Mouse (Mus musculus) Patski (cell line): ENCODE measurements around the gene Cd5. TPM values are rescaled to one million over a fixed set of nuclear protein-coding genes. Genes with fewer than 3 reads are reported as not detected.

Experiments
- ATAC-seq: fragments of 100-300 bp; one replicate; pipeline ENCODE4 v1.8.0; 2021
- CTCF ChIA-PET: fragments of 350-600 bp; sonication (Branson Sonifier 250); formaldehyde crosslinking; loops from one replicate; lab custom pipeline; 2022; ENCODE audit warnings: inconsistent platforms; lab: Charles Lee
- POLR2A ChIA-PET: fragments of 350-600 bp; sonication (Branson Sonifier 250); formaldehyde crosslinking; loops from one replicate; lab custom pipeline; 2022; ENCODE audit warnings: antibody characterized with exemption, inconsistent platforms; lab: Charles Lee
- DNase-seq: peaks from one replicate; pipeline ENCODE4 v3.0.0-alpha.2; 2011; ENCODE audit warnings: low read depth, low spot score
- H3K27me3 ChIP-seq: fragments of 371-371 bp; one replicate; pipeline ENCODE4 v1.5.1; 2021
- CTCF ChIP-seq: fragments of 100-300 bp; IDR thresholded peaks from one replicate; pipeline ENCODE4 v1.5.1; 2021
- in situ Hi-C: fragments of 300-500 bp; cut with MboI; formaldehyde crosslinking; loops from 3 replicates; pipeline ENCODE4 v1.11.1; 2018; ENCODE audit warnings: low pct_unique_long_range_greater_than_20kb, mixed read lengths
- polyA plus RNA-seq: library from polyadenylated mRNA; unstranded; gene quantifications from one replicate; pipeline ENCODE4 v1.2.3, GENCODE M21; 2021

Gene Cd5
- polyA plus RNA-seq, 1 experiment from 2014 or later: not detected

- DNase-seq (no peak), ATAC-seq (no peak)
- no peak for TF ChIP-seq CTCF
- POLR2A ChIA-PET: no interaction called here
- H3K27me3 ChIP-seq: no peaks in the 10 kb centered on the region
- in situ Hi-C loops: no loop called here
- CTCF ChIA-PET: interaction anchor here (1.7 kb wide), 1 partner anchor 9 kb away, joined by 4 read pairs; no protein-coding TSS in a partner anchor
Measured at GRCm38 (mm10) chr19:10671319-10671718, 67.5 kb downstream of the Cd5 start.

Other genes starting within 250 kb of the Cd5 start
- gene Cpsf7, start 213.7 kb downstream of the Cd5 start, polyA plus RNA-seq: 71.9 TPM
- 81.9 TPM for gene Sdhaf2, start 212.9 kb downstream of the Cd5 start, polyA plus RNA-seq
- 36.5 TPM for gene Tmem216, start 182.8 kb downstream of the Cd5 start, polyA plus RNA-seq
- gene Cyb561a3, start 161.8 kb downstream of the Cd5 start, polyA plus RNA-seq: 40.0 TPM
- 50.3 TPM for gene Tmem138, start 161.6 kb downstream of the Cd5 start, polyA plus RNA-seq
- gene Ddb1, start 133.7 kb downstream of the Cd5 start, polyA plus RNA-seq: 622 TPM
- 39.4 TPM for gene Tkfc, start 133.3 kb downstream of the Cd5 start, polyA plus RNA-seq
- gene Vwce, start 104.8 kb downstream of the Cd5 start, polyA plus RNA-seq: 0.06 TPM
- 0.06 TPM for gene Pga5, start 60.9 kb downstream of the Cd5 start, polyA plus RNA-seq
- 52.9 TPM for gene Vps37c, start 50.3 kb downstream of the Cd5 start, polyA plus RNA-seq
- gene Cd6, start 91.1 kb upstream of the Cd5 start, polyA plus RNA-seq: 0.08 TPM
- 0.26 TPM for gene Slc15a3, start 100.7 kb upstream of the Cd5 start, polyA plus RNA-seq
- 114 TPM for gene Tmem132a, start 130.9 kb upstream of the Cd5 start, polyA plus RNA-seq
- gene Tmem109, start 143.0 kb upstream of the Cd5 start, polyA plus RNA-seq: 81.0 TPM
- 251 TPM for gene Prpf19, start 156.2 kb upstream of the Cd5 start, polyA plus RNA-seq
- 0.17 TPM for gene Zp1, start 181.6 kb upstream of the Cd5 start, polyA plus RNA-seq
- 0.21 TPM for gene Ptgdr2, start 198.2 kb upstream of the Cd5 start, polyA plus RNA-seq
- gene Ccdc86, start 210.3 kb upstream of the Cd5 start, polyA plus RNA-seq: 21.1 TPM
- gene Ms4a10, start 235.7 kb upstream of the Cd5 start, polyA plus RNA-seq: not detected